Mouse (Mus musculus) adrenal gland, adult 18-20 months (tissue): ENCODE data around the gene Sh2d3c. TPM values are rescaled to one million over a fixed set of nuclear protein-coding genes. Genes with fewer than 3 reads are reported as not detected.

Experiments used
- DNase-seq, 2 experiments: peaks; one replicate each; pipeline ENCODE4 v3.0.0; 2021 to 2022; ENCODE audit warnings: low spot score in 2 of 2
- microRNA-seq, 2 experiments: library from miRNA; unstranded; fragments of <30 nt; microRNA quantifications; one replicate each; pipeline ENCODE4 v1.2.0; 2021; ENCODE audit warnings: borderline number of aligned reads in 2 of 2
- total RNA-seq, 2 experiments: library from RNA; stranded (reverse); gene quantifications; 1 replicate in 1 of 2; 2 replicates in 1 of 2; pipeline ENCODE4 v1.2.3; 2021

The Sh2d3c gene
- total RNA-seq, 2 experiments from 2014 or later = 11.6 to 14.9 TPM

- no peak for DNase-seq
Observed at GRCm38 (mm10) chr2:32781710-32782109, 60.9 kb downstream of the Sh2d3c start.

- no peak for DNase-seq
Observed at GRCm38 (mm10) chr2:32784048-32784681, 63.3 kb downstream of the Sh2d3c start, which contains the start of gene Cfap157. TSS of gene Cfap157 (minus strand) at chr2:32784428.

GRCm38 (mm10) chr2:32787176-32787575, 66.3 kb downstream of the Sh2d3c start:
- DNase-seq = no peak

- DNase-seq = no peak
Observed at GRCm38 (mm10) chr2:32788581-32788980, 67.7 kb downstream of the Sh2d3c start.

GRCm38 (mm10) chr2:32791297-32791696, 70.4 kb downstream of the Sh2d3c start:
- no peak for DNase-seq

- no peak for DNase-seq
Observed at GRCm38 (mm10) chr2:32795748-32796418, 75.0 kb downstream of the Sh2d3c start.

GRCm38 (mm10) chr2:32798251-32798962, 77.6 kb downstream of the Sh2d3c start:
- DNase-seq = no peak

Small RNA genes within 50 kb of the gene (microRNA-seq; reads per million reads assigned to microRNA genes)
- gene Gm47291 (0 reads per million in 2 experiments), gene Mir2861 (0 reads per million in 2 experiments), gene Mir3960 (0 reads per million in 2 experiments), gene Mir8093 (0.95 to 1.8 reads per million in 2 experiments)

Other genes starting within 250 kb of the Sh2d3c start
- 10 to 100 TPM; 27.4 to 41.0 TPM for gene Fam102a, start 185.7 kb upstream of the Sh2d3c start, total RNA-seq
- gene Dpm2, start 150.2 kb upstream of the Sh2d3c start, total RNA-seq = 10 to 100 TPM; 49.7 to 58.0 TPM
- gene Pip5kl1, start 146.3 kb upstream of the Sh2d3c start, total RNA-seq = not detected
- not detected for gene 9430097D07Rik, start 145.4 kb upstream of the Sh2d3c start, total RNA-seq
- gene St6galnac4, start 134.0 kb upstream of the Sh2d3c start, total RNA-seq = 10 to 100 TPM in 1 of 2 experiments, 1 to 10 TPM in 1; 6.6 to 11.4 TPM
- gene St6galnac6, start 121.3 kb upstream of the Sh2d3c start, total RNA-seq = 10 to 100 TPM; 52.4 to 67.9 TPM
- 10 to 100 TPM; 31.2 to 48.5 TPM for gene Ak1, start 99.3 kb upstream of the Sh2d3c start, total RNA-seq
- 10 to 100 TPM; 77.1 to 81.3 TPM for gene Eng, start 74.5 kb upstream of the Sh2d3c start, total RNA-seq
- gene Fpgs, start 16.9 kb upstream of the Sh2d3c start, total RNA-seq = 10 to 100 TPM in 1 of 2 experiments, 1 to 10 TPM in 1; 8.2 to 10.3 TPM
- gene Cdk9, start 8.0 kb upstream of the Sh2d3c start, total RNA-seq = 10 to 100 TPM; 73.2 to 87.4 TPM
- gene 6330409D20Rik, start 20.0 kb downstream of the Sh2d3c start, total RNA-seq = not detected
- 10 to 100 TPM; 18.2 to 22.3 TPM for gene Tor2a, start 36.2 kb downstream of the Sh2d3c start, total RNA-seq
- gene Ttc16, start 54.6 kb downstream of the Sh2d3c start, total RNA-seq = under 1 TPM; 0.13 to 0.26 TPM
- 1 to 10 TPM; 5.4 to 9.9 TPM for gene Ptrh1, start 54.7 kb downstream of the Sh2d3c start, total RNA-seq
- under 1 TPM in 1 of 2 experiments, not detected in 1; 0.16 TPM for gene Cfap157, start 63.4 kb downstream of the Sh2d3c start, total RNA-seq
- gene Stxbp1, start 126.2 kb downstream of the Sh2d3c start, total RNA-seq = 10 to 100 TPM; 22.1 to 36.6 TPM
- 10 to 100 TPM; 19.1 to 32.7 TPM for gene Fam129b, start 155.1 kb downstream of the Sh2d3c start, total RNA-seq
- 100 to 1,000 TPM; 162 to 167 TPM for gene Rpl12, start 240.5 kb downstream of the Sh2d3c start, total RNA-seq
- gene Lrsam1, start 240.6 kb downstream of the Sh2d3c start, total RNA-seq = 10 to 100 TPM; 16.6 to 23.4 TPM